Mouse (Mus musculus): ENCODE measurements at regions not wholly inside any gene's neighbourhood (a gene's known extent, or its start where the extent isn't known, plus 50 kb on each side); places are given as distances from the start of the nearest gene placed in this dataset.

DNA sequence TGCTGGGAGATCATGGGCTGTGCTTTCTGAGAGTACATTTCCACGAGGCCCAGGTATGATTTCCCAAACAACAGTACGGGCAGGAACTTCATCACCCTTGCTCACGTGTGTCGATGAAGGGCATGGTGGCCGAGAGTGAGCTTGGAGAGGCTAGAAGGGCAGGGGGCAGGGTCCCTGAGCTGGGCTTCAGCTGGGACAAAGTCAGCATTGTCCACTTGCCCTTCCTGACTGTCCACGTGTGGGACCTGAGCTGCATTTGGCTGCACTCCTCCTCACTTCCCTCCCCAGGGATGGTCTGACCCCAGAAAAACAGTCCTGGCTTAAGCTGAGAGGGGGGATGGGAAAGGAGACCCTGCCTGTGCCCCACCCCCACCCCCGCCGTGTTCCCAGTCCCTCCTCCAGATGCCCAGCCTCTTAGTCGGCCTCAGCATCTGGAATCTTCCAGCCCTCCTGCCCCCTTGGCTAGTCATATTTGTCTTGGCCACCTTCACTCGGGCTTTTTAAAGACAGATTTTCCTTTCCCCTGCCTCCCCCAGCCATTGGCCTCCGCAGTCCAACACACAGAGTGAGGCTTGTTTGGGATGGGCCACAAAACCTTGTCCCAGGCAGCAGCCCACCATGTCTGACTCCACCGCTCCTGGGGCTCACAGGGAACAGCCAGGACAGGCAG lies 58.6 kb downstream of the Isg20 start:
- DNase-seq: no peak
- intact Hi-C loops (cut with DNase I): no loop called here

DNA sequence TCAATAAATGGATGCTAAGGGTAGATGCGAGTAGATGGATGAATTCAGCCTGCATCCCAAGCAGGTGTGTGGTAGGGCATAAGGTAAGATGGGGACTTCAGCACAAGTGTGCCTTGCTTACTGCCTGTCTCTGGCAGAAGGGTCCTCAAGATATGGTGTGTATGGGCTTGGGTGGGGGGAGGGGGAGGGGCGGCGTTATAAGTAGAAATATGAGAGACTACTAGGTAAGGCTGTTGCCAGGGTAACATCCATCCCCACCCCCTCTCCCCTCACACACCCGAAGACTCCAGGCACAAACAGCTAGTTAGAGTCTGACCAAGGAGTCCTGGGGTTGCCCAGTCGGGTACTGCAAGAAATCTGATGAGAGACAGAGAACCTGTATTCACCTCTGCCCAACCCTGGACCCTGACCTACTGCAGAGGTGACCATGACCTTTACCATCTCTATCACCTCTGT lies 63.5 kb upstream of the Acan start:
- intact Hi-C loops (cut with DNase I): no loop called here
- no peak for DNase-seq

DNA sequence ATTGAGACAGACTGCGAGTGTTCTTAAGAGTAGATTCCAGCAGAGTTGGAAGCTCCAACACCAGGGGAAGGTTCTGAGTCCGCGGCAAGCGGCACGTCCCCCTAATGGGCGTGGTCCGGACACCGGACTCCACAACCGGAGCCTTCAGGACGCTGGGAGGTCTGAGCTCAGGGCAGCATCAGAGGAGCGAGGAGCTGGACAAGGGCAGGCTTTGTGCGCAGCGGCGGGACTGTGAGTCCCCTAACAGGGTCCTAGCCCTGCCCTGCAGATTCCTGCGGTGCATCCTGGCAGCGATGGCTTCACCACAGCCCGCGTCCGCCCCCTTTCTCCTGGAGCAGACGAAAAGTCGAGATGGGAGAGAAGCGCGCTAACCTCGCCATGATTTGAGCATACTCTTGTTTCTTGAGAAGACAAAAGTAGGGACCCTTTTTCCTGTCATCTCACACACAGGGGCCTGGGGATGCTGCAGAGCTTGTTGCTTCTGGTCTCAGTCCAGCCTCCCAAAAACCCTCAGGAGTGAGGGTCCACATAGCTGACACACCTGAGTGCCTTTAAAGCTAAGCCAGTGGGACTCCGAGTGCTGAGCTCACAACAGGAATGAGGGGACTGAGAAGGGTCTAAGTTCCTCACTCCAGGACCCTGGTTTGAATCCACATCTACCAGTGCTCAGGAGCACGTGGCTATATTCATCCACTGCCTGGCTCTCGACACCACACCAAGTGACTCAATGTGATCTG lies 62.8 kb upstream of the Acan start:
- intact Hi-C loops (cut with DNase I): no loop called here
- peak; percentile 6 to 19 for DNase-seq

DNA sequence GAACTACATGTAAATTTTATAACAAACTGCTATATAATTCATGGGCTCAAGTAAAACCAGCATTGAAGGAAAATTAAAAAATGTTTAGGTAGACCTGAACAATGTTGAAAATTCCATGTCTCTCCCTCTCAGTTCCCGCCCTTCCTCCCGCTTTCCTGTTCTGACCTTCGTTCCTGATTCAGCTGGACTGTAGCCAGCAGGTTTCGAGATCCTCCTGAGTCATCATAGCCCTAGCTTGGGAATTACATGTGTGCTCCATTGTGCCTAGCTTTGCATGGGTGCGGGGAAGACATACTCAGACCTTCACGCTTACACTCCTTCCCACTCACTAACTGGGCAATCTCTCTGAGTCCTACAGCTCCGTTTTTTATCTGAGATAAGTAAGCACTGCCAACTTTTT lies 60.3 kb upstream of the Acan start:
- intact Hi-C loops (cut with DNase I): no loop called here
- no peak for DNase-seq

DNA sequence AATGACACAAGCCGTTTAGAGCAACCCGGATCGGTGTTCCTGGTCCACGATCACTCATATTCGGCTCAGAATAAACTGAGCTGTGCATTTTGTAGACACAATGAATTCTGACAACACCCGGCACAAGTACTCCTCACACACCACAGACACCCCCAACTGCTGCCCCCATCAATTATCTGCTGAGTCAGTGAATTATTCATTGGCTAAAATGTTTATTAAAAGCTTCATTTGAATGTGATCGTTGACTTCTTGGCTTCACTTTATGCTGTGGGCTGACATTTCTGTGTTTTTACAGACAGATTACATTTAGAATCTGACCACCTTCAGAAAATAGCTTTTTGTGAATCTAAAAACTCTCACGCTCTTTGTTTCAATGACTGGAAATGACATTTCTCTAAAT lies 59.1 kb upstream of the Acan start:
- DNase-seq: no peak
- intact Hi-C loops (cut with DNase I): no loop called here

DNA sequence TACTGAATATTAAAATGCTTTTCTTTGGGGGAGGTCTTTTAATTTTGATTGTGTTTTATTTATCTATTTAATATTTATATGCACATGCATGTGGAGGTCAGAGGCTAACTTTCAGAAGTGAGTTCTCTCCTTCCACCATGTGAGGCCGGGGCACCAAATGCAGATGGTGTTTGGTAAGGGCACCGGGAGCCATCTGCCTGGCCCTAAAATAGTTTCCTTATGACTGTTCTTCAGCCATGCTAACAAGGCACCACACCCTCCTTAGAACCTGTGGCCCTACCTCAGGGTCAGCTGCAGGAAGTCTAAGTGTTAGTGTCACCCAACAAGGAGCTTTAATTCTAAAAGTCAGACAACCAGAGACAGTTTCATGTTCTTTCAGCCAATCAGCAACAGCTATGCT lies 58.2 kb upstream of the Acan start:
- intact Hi-C loops (cut with DNase I): no loop called here
- DNase-seq: no peak

DNA sequence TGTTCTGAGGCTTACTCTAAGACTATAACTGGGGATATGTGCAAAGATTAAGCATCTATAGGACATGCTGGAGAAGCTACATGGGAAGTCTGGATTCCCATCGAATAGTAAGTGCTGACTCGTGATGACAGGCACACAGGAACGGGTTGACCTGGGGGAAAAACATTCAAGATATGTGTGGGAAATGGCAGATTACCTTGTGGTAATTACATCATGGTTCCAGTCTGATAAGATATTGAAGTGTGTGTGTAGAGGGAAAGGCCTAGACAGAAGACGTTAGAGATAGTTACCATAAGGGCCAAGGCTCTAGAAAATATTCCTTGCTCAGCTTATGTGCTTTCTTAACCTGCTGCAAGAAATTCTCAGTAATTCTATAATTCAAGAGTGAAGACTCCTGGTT lies 57.5 kb upstream of the Acan start:
- DNase-seq: no peak
- intact Hi-C loops (cut with DNase I): no loop called here
